Mouse (Mus musculus): ENCODE results near the gene Avpr2. TPM values are rescaled to one million over a fixed set of nuclear protein-coding genes. Genes with fewer than 3 reads are reported as not detected.

Gene Avpr2
- polyA plus RNA-seq (2012): not detected in 2 replicates

- TF ChIP-seq GATA1 (IDR thresholded peaks at IDR 0.05; ENCODE audit: low read length): no peak
Observed at GRCm38 (mm10) chrX:73891551-73892152, at the start of gene Avpr2. TSS of gene Avpr2 (plus strand) at chrX:73892102.

- no peak for TF ChIP-seq GATA1 (IDR thresholded peaks at IDR 0.05; ENCODE audit: low read length)
Observed at GRCm38 (mm10) chrX:73854326-73855086, 37.4 kb upstream of the Avpr2 start.

- no peak for TF ChIP-seq GATA1 (IDR thresholded peaks at IDR 0.05; ENCODE audit: low read length)
Observed at GRCm38 (mm10) chrX:73855087-73855408, 36.9 kb upstream of the Avpr2 start.

GRCm38 (mm10) chrX:73864692-73865091 is 27.2 kb upstream of the Avpr2 start:
- no peak for TF ChIP-seq GATA1 (IDR thresholded peaks at IDR 0.05; ENCODE audit: low read length)

- no peak for TF ChIP-seq GATA1 (IDR thresholded peaks at IDR 0.05; ENCODE audit: low read length)
Observed at GRCm38 (mm10) chrX:73867256-73867655, 24.6 kb upstream of the Avpr2 start.

GRCm38 (mm10) chrX:73867852-73868251 is 24.1 kb upstream of the Avpr2 start:
- no peak for TF ChIP-seq GATA1 (IDR thresholded peaks at IDR 0.05; ENCODE audit: low read length)

- no peak for TF ChIP-seq GATA1 (IDR thresholded peaks at IDR 0.05; ENCODE audit: low read length)
Observed at GRCm38 (mm10) chrX:73869334-73869733, 22.6 kb upstream of the Avpr2 start.

- TF ChIP-seq GATA1 (IDR thresholded peaks at IDR 0.05; ENCODE audit: low read length): no peak
Observed at GRCm38 (mm10) chrX:73871474-73871873, 20.4 kb upstream of the Avpr2 start.

- no peak for TF ChIP-seq GATA1 (IDR thresholded peaks at IDR 0.05; ENCODE audit: low read length)
Observed at GRCm38 (mm10) chrX:73871956-73872355, 19.9 kb upstream of the Avpr2 start.

GRCm38 (mm10) chrX:73875881-73876280 is 16.0 kb upstream of the Avpr2 start:
- TF ChIP-seq GATA1 (IDR thresholded peaks at IDR 0.05; ENCODE audit: low read length): no peak

GRCm38 (mm10) chrX:73877014-73877413 is 14.9 kb upstream of the Avpr2 start:
- TF ChIP-seq GATA1 (IDR thresholded peaks at IDR 0.05; ENCODE audit: low read length): no peak

GRCm38 (mm10) chrX:73880194-73881035 is 11.5 kb upstream of the Avpr2 start:
- no peak for TF ChIP-seq GATA1 (IDR thresholded peaks at IDR 0.05; ENCODE audit: low read length)

- no peak for TF ChIP-seq GATA1 (IDR thresholded peaks at IDR 0.05; ENCODE audit: low read length)
Observed at GRCm38 (mm10) chrX:73881036-73881427, 10.9 kb upstream of the Avpr2 start.

- no peak for TF ChIP-seq GATA1 (IDR thresholded peaks at IDR 0.05; ENCODE audit: low read length)
Observed at GRCm38 (mm10) chrX:73881463-73881862, 10.4 kb upstream of the Avpr2 start.

GRCm38 (mm10) chrX:73892833-73893232 is 931 bp downstream of the Avpr2 start:
- no peak for TF ChIP-seq GATA1 (IDR thresholded peaks at IDR 0.05; ENCODE audit: low read length)

GRCm38 (mm10) chrX:73895719-73896118 is 3.8 kb downstream of the Avpr2 start, which contains the start of gene L1cam:
TSS of gene L1cam (minus strand) at chrX:73896105.
- no peak for TF ChIP-seq GATA1 (IDR thresholded peaks at IDR 0.05; ENCODE audit: low read length)
